Mouse (Mus musculus) megakaryocyte, embryonic 14.5 days (primary cell): ENCODE results near the gene Nudt16l1. TPM values are rescaled to one million over a fixed set of nuclear protein-coding genes. Genes with fewer than 3 reads are reported as not detected.

ENCODE experiments used
- H3K27me3 ChIP-seq: replicated peaks from 2 replicates; pipeline ENCODE3; 2012; ENCODE audit warnings: inconsistent platforms
- H3K36me3 ChIP-seq: replicated peaks from 2 replicates; pipeline ENCODE3; 2012; ENCODE audit warnings: low read length, inconsistent platforms, mixed read lengths
- H3K4me1 ChIP-seq: 2 replicates; pipeline ENCODE4 v1.6.1; 2012; ENCODE audit warnings: inconsistent platforms
- H3K4me3 ChIP-seq: replicated peaks from 2 replicates; pipeline ENCODE3; 2012; ENCODE audit warnings: moderate library complexity, mild to moderate bottlenecking, inconsistent platforms
- H3K9me3 ChIP-seq: 2 replicates; pipeline ENCODE4 v1.6.1; 2012; ENCODE audit warnings: inconsistent platforms
- FLI1 ChIP-seq: IDR thresholded peaks from 2 replicates; pipeline ENCODE4 v1.6.1; 2012; ENCODE audit warnings: low read length, inconsistent platforms, mixed read lengths
- GATA1 ChIP-seq: IDR thresholded peaks from 3 replicates; pipeline ENCODE4 v1.6.1; 2012; ENCODE audit warnings: mixed read lengths, low read length, inconsistent platforms, borderline replicate concordance
- polyA plus RNA-seq: library from polyadenylated mRNA; stranded (reverse); fragments of >175 nt; gene quantifications from 2 replicates; pipeline ENCODE4 v1.2.3, GENCODE M21; 2012; ENCODE audit warnings: low replicate concordance; ENCODE audit not compliant: insufficient read depth

Gene Nudt16l1
- polyA plus RNA-seq, 1 experiment: 30.1 TPM

GRCm38 (mm10) chr16:4902390-4902789 lies 36.2 kb upstream of the Nudt16l1 start:
- H3K36me3 ChIP-seq: peaks cover 41% of the 10 kb centered on the region
- TF ChIP-seq FLI1 (no peak), GATA1 (no peak)
- peaks cover 67% of the 10 kb centered on the region for H3K4me1 ChIP-seq
- H3K27me3 ChIP-seq: no peaks in the 10 kb centered on the region
- no peak overlapping the region for H3K4me3 ChIP-seq
- no peaks in the 10 kb centered on the region for H3K9me3 ChIP-seq

GRCm38 (mm10) chr16:4903491-4904102 lies 35.0 kb upstream of the Nudt16l1 start:
- Histone ChIP-seq H3K36me3 (peaks cover 48% of the 10 kb centered on the region), H3K4me1 (peaks cover 60% of the 10 kb centered on the region), H3K4me3 (peak overlapping the region; percentile 14), H3K9me3 (no peaks in the 10 kb centered on the region), H3K27me3 (no peaks in the 10 kb centered on the region)
- TF ChIP-seq GATA1 (no peak), FLI1 (no peak)

- TF ChIP-seq FLI1 (no peak), GATA1 (no peak)
Measured at GRCm38 (mm10) chr16:4904878-4905277, 33.7 kb upstream of the Nudt16l1 start.

DNA sequence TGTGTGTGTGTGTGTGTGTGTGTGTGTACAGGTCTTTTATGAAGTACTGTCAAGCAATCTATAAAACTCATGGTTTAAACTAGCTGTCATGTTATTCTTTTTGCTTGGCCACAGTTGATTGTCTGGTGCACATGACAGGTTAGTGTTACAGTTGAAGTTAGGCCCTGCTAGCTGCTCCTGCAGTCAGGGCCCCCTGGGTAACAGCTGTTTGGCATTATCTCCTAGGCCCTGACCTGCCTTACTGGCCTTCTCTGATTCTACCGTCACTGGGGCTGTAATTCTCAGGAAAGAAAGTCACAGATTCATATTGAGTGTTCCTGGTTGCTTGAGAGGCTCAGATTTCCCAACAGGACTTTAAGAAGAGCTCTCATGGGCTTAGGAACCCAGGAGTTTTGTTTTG lies 33.0 kb upstream of the Nudt16l1 start:
- Histone ChIP-seq H3K27me3 (no peaks in the 10 kb centered on the region), H3K9me3 (no peaks in the 10 kb centered on the region), H3K36me3 (peaks cover 62% of the 10 kb centered on the region), H3K4me3 (no peak overlapping the region), H3K4me1 (peaks cover 59% of the 10 kb centered on the region)
- TF ChIP-seq GATA1 (no peak), FLI1 (no peak)

More at GRCm38 (mm10) chr16:4904878-4905277, 33.7 kb upstream of the Nudt16l1 start:
- Histone ChIP-seq H3K36me3 (peaks cover 55% of the 10 kb centered on the region), H3K4me3 (peak overlapping the region; percentile 40), H3K27me3 (no peaks in the 10 kb centered on the region), H3K9me3 (no peaks in the 10 kb centered on the region), H3K4me1 (peaks cover 59% of the 10 kb centered on the region)

DNA sequence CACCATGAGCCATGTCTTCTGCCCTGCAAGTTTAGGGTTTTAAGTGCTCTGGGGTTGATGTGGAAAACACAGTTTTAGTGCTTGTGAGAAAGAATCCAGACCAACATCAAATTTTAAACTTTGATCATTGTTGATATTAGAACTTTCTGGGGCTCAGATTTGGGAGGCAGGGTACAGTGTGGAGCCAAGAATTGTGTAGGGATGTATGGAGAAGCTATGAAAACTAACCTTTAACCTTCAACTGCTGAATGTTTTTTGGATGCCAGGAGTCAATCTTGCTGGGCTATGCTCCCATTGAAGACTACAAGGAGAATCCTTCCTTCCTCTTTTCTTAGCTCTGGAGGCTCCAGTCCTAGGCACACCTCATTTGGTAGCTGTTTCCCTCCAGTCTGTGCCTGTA lies 32.0 kb upstream of the Nudt16l1 start:
- no peak for TF ChIP-seq GATA1
- TF ChIP-seq FLI1: no peak
- H3K4me3 ChIP-seq: no peak overlapping the region
- H3K4me1 ChIP-seq: peaks cover 65% of the 10 kb centered on the region
- no peaks in the 10 kb centered on the region for H3K27me3 ChIP-seq
- H3K9me3 ChIP-seq: no peaks in the 10 kb centered on the region
- H3K36me3 ChIP-seq: peaks cover 65% of the 10 kb centered on the region

GRCm38 (mm10) chr16:4907386-4907785 lies 31.2 kb upstream of the Nudt16l1 start:
- Histone ChIP-seq H3K27me3 (no peaks in the 10 kb centered on the region), H3K36me3 (peaks cover 74% of the 10 kb centered on the region), H3K9me3 (no peaks in the 10 kb centered on the region), H3K4me3 (no peak overlapping the region), H3K4me1 (peaks cover 70% of the 10 kb centered on the region)
- TF ChIP-seq FLI1 (no peak), GATA1 (no peak)

GRCm38 (mm10) chr16:4907972-4908371 lies 30.6 kb upstream of the Nudt16l1 start:
- Histone ChIP-seq H3K27me3 (no peaks in the 10 kb centered on the region), H3K9me3 (no peaks in the 10 kb centered on the region), H3K4me1 (peaks cover 70% of the 10 kb centered on the region), H3K4me3 (no peak overlapping the region), H3K36me3 (peaks cover 76% of the 10 kb centered on the region)
- no peak for TF ChIP-seq GATA1
- no peak for TF ChIP-seq FLI1

DNA sequence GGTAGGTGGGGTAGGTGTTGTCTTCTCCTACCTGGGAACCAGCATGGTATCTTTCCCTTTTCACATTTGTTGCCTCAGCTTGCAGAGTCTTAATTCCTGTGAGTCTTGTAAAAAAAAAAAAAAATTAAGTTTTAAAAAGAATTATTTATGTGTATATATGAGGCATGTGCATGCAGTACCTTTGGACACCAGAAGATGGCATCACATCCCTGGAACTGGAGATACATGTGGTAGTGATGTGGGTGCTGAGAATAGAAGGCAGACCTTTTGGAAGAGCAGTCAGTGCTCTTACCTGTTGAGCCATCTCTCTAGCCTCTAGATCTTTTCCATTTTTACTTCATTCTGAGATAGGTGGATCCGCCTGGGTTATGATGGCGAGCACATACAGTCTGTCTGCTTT lies 28.8 kb upstream of the Nudt16l1 start:
- Histone ChIP-seq H3K4me1 (peaks cover 69% of the 10 kb centered on the region), H3K36me3 (peaks cover 86% of the 10 kb centered on the region)
- no peak for TF ChIP-seq FLI1
- TF ChIP-seq GATA1: no peak

GRCm38 (mm10) chr16:4910758-4911157 lies 27.8 kb upstream of the Nudt16l1 start:
- TF ChIP-seq FLI1 (no peak), GATA1 (no peak)
- no peaks in the 10 kb centered on the region for H3K27me3 ChIP-seq
- peaks cover 88% of the 10 kb centered on the region for H3K36me3 ChIP-seq
- no peak overlapping the region for H3K4me3 ChIP-seq
- peaks cover 66% of the 10 kb centered on the region for H3K4me1 ChIP-seq
- H3K9me3 ChIP-seq: no peaks in the 10 kb centered on the region

More for the DNA sequence above, 28.8 kb upstream of the Nudt16l1 start:
- Histone ChIP-seq H3K9me3 (no peaks in the 10 kb centered on the region), H3K4me3 (no peak overlapping the region), H3K27me3 (no peaks in the 10 kb centered on the region)

DNA sequence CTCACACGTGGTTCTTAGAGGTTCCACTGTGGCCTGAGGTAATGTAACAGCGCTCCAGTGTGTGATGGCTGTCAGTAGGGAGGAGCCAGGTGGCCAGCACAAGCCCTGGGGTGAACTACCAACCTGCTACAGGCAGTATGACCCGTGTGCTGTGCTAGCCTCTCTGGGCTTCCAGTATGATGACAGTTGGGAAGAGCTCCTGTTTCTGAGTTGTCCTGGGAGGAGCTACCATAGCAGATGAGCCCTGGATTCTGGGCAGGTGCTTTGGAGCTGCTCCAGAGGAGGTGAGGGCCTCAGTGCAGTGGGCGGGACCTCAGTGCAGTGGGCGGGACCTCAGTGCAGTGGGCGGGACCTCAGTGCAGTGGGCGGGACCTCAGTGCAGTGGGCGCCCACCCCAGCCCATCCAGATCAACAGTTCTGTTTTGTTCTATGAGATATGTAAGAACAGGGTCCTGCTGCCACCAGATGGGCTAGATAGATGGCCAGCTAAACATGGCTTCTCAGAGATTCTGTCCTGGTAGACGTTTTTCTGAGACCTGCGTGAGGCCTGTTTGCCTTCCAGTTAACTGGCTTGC lies 26.4 kb upstream of the Nudt16l1 start:
- Histone ChIP-seq H3K4me1 (peaks cover 66% of the 10 kb centered on the region), H3K4me3 (no peak overlapping the region), H3K27me3 (no peaks in the 10 kb centered on the region), H3K36me3 (peaks cover 96% of the 10 kb centered on the region), H3K9me3 (no peaks in the 10 kb centered on the region)
- TF ChIP-seq FLI1 (no peak), GATA1 (no peak)
